21 mouse cellular contexts compared by ENCODE assay signal in genomic region chr3:153312006-153312405, GRCm38 (mm10).
A peak's percentile ranks its signal among the peaks of the same experiment; 100 is the strongest.
DNase-seq lines count a peak whose midpoint lies in the region; ATAC-seq and TF ChIP-seq lines count a peak whose summit lies in the region.
"Had no signal": no experiment of that assay in that cellular context is flagged by ENCODE, and none has a peak within 500 bp of the region (broad histone marks: within the 10 kb centered on the region; RNA-seq: fewer than 3 reads in every experiment).

No protein-coding gene starts in this region.

- DNase-seq in hindbrain, embryonic 11.5 days (ENCODE audit: low spot score) = peak; percentile 19
- peak; percentile 12 for DNase-seq in CD4-positive helper T cell, adult 2 months (ENCODE audit: low read depth, low spot score)
- DNase-seq in MEL (ENCODE audit: low read depth, low spot score) = peak; percentile 54
- peak; percentile 18 for DNase-seq in induced T-regulatory cell, adult 2 months (ENCODE audit: low read depth)
- no peak for DNase-seq in right cerebral cortex, postnatal 36 days (ENCODE audit: low spot score in 2 of 2)
- DNase-seq in testis, postnatal 14 days (ENCODE audit: low spot score) = no peak
- DNase-seq: adrenal gland, postnatal 25 days; cerebellum, adult 18-20 months; cerebellum, postnatal 25 days; forebrain, postnatal 0 days; heart, postnatal 4 days; kidney, adult 18-20 months; kidney, postnatal 14 days; lung, postnatal 14 days; thymus, postnatal 36 days had no signal

- H3K36me3 ChIP-seq in hindbrain, embryonic 11.5 days (ENCODE audit: control insufficient read depth, insufficient read depth, low read length) = no peaks in the 10 kb centered on the region
- H3K36me3 ChIP-seq in hindbrain, embryonic 16.5 days (ENCODE audit: control insufficient read depth, insufficient read depth, low read length) = no peaks in the 10 kb centered on the region
- H3K36me3 ChIP-seq in MEL (ENCODE audit: control insufficient read depth in 1 of 2, insufficient read depth in 2 of 2, low read length in 2 of 2) = peaks cover 0 to 2% of the 10 kb centered on the region in 2 experiments; a peak in 1 of 4 replicates
- H3K36me3 ChIP-seq: heart, embryonic 13.5 days; limb, embryonic 15.5 days; midbrain, embryonic 10.5 days had no signal

- no peaks in the 10 kb centered on the region for H3K79me2 ChIP-seq in MEL (ENCODE audit: control insufficient read depth, insufficient read depth, low read length, poor library complexity)

- no peaks in the 10 kb centered on the region for H3K4me1 ChIP-seq in hindbrain, embryonic 11.5 days (replicated peaks; ENCODE audit: control insufficient read depth, insufficient read depth, low read length)
- H3K4me1 ChIP-seq in hindbrain, embryonic 16.5 days (ENCODE audit: control insufficient read depth, insufficient read depth, low read depth, low read length) = no peaks in the 10 kb centered on the region
- H3K4me1 ChIP-seq in MEL (ENCODE audit: control insufficient read depth in 1 of 2, insufficient read depth in 2 of 2, low read length in 2 of 2) = peaks cover 0 to 3% of the 10 kb centered on the region in 2 experiments; a peak in 1 of 4 replicates
- H3K4me1 ChIP-seq: heart, embryonic 13.5 days; limb, embryonic 15.5 days; midbrain, embryonic 10.5 days had no signal

- ATAC-seq in hindbrain, embryonic 11.5 days (ENCODE audit: low FRiP score) = no peak
- no peak for ATAC-seq in hindbrain, embryonic 16.5 days
- ATAC-seq: forebrain, postnatal 0 days; hindbrain, postnatal 0 days had no signal

- H3K4me2 ChIP-seq in hindbrain, embryonic 11.5 days (replicated peaks; ENCODE audit: low read depth, low read length) = no peak overlapping the region
- no peak overlapping the region for H3K4me2 ChIP-seq in hindbrain, embryonic 16.5 days (ENCODE audit: low read length)
- H3K4me2 ChIP-seq: heart, embryonic 13.5 days; limb, embryonic 15.5 days had no signal

- TF ChIP-seq POLR2A in MEL (IDR thresholded peaks at IDR 0.05; ENCODE audit: control insufficient read depth in 1 of 2, insufficient read depth in 1 of 2, low read depth in 1 of 2, low read length in 2 of 2, poor library complexity in 1 of 2) = no peak

- no peak overlapping the region for H3K4me3 ChIP-seq in hindbrain, embryonic 11.5 days (ENCODE audit: low read depth, low read length)
- H3K4me3 ChIP-seq in hindbrain, embryonic 16.5 days (ENCODE audit: low read length) = no peak overlapping the region
- H3K4me3 ChIP-seq in MEL (ENCODE audit: control insufficient read depth in 1 of 2, insufficient read depth in 1 of 2, low read depth in 2 of 2, low read length in 2 of 2) = no peak overlapping the region
- H3K4me3 ChIP-seq: heart, embryonic 13.5 days; layer of hippocampus, adult 2 months; limb, embryonic 15.5 days; midbrain, embryonic 10.5 days had no signal

- no peak overlapping the region for H3K27ac ChIP-seq in hindbrain, embryonic 11.5 days (ENCODE audit: low read depth, low read length)
- H3K27ac ChIP-seq in hindbrain, embryonic 16.5 days (ENCODE audit: low read depth, low read length) = no peak overlapping the region
- no peak overlapping the region for H3K27ac ChIP-seq in MEL (ENCODE audit: control insufficient read depth, low read depth, low read length)
- H3K27ac ChIP-seq: heart, embryonic 13.5 days; hindbrain, postnatal 0 days; layer of hippocampus, adult 2 months; limb, embryonic 15.5 days; midbrain, embryonic 10.5 days had no signal

- no peaks in the 10 kb centered on the region for H3K27me3 ChIP-seq in hindbrain, embryonic 11.5 days (ENCODE audit: control insufficient read depth, insufficient read depth, low read length)
- no peaks in the 10 kb centered on the region for H3K27me3 ChIP-seq in hindbrain, embryonic 16.5 days (replicated peaks; ENCODE audit: control insufficient read depth, insufficient read depth, low read length)
- no peaks in the 10 kb centered on the region for H3K27me3 ChIP-seq in MEL (ENCODE audit: control insufficient read depth in 1 of 2, insufficient read depth in 2 of 2, low read length in 2 of 2)
- H3K27me3 ChIP-seq: heart, embryonic 13.5 days; limb, embryonic 15.5 days had no signal

- WGBS in hindbrain, embryonic 11.5 days = 88% methylated on average over 3 of the region's 3 CpGs
- 95% methylated on average over 3 of the region's 3 CpGs for WGBS in hindbrain, embryonic 16.5 days

- TF ChIP-seq RAD21 in MEL (IDR thresholded peaks at IDR 0.05; ENCODE audit: low read depth, low read length) = no peak

- no peak for TF ChIP-seq EP300 in MEL (IDR thresholded peaks at IDR 0.05; ENCODE audit: low read depth in 1 of 2, low read length in 2 of 2)

- no peak for TF ChIP-seq CTCF in MEL (IDR thresholded peaks at IDR 0.05 in 2 of 3, conservative IDR thresholded peaks at IDR 0.05 in 1 of 3; ENCODE audit: control insufficient read depth in 1 of 3, insufficient read depth in 1 of 3, low read depth in 2 of 3, low read length in 3 of 3, poor library complexity in 1 of 3, severe bottlenecking in 1 of 3)

- H3K9ac ChIP-seq in hindbrain, embryonic 11.5 days (ENCODE audit: low read depth, low read length) = no peak overlapping the region
- H3K9ac ChIP-seq in hindbrain, embryonic 16.5 days (ENCODE audit: low read depth, low read length) = no peak overlapping the region
- no peak overlapping the region for H3K9ac ChIP-seq in MEL (ENCODE audit: control insufficient read depth, low read depth, low read length, poor library complexity, severe bottlenecking)
- H3K9ac ChIP-seq: forebrain, postnatal 0 days; heart, embryonic 13.5 days; limb, embryonic 15.5 days had no signal

- no peaks in the 10 kb centered on the region for H3K9me3 ChIP-seq in hindbrain, embryonic 11.5 days (ENCODE audit: control insufficient read depth, low read length)
- H3K9me3 ChIP-seq in hindbrain, embryonic 16.5 days (ENCODE audit: control insufficient read depth, low read length) = no peaks in the 10 kb centered on the region
- no peaks in the 10 kb centered on the region for H3K9me3 ChIP-seq in MEL (replicated peaks; ENCODE audit: insufficient read depth, low read length)
- H3K9me3 ChIP-seq: heart, embryonic 13.5 days; limb, embryonic 15.5 days; midbrain, embryonic 10.5 days had no signal

TF ChIP-seq in MEL, 35 proteins besides CTCF, POLR2A, EP300 and RAD21:
- TF ChIP-seq TCF12 (IDR thresholded peaks at IDR 0.05; ENCODE audit: low read depth, low read length) (no peak), NRF1 (IDR thresholded peaks at IDR 0.05; ENCODE audit: insufficient read depth, low read depth, low read length, poor library complexity, severe bottlenecking) (no peak), USF2 (IDR thresholded peaks at IDR 0.05; ENCODE audit: borderline replicate concordance in 1 of 2, insufficient read depth in 1 of 2, low read depth in 1 of 2, low read length in 2 of 2) (peak; percentile 95 to 98), GATA1 (IDR thresholded peaks at IDR 0.05; ENCODE audit: low read depth, low read length) (no peak), ETS1 (IDR thresholded peaks at IDR 0.05; ENCODE audit: low read depth, low read length) (no peak), SIN3A (IDR thresholded peaks at IDR 0.05; ENCODE audit: low read length) (0 out of 2 replicates have a peak, but pooled peaks have one; percentile 45), SMC3 (IDR thresholded peaks at IDR 0.05; ENCODE audit: low read depth, low read length) (no peak), HCFC1 (IDR thresholded peaks at IDR 0.05; ENCODE audit: low read depth, low read length) (peak; percentile 37; the same call in 1 of the 2 replicates), MAX (IDR thresholded peaks at IDR 0.05; ENCODE audit: low read length) (peak; percentile 86), USF1 (IDR thresholded peaks at IDR 0.05; ENCODE audit: low read depth, low read length) (peak; percentile 92), ELF1 (IDR thresholded peaks at IDR 0.05; ENCODE audit: low read depth, low read length) (no peak), ZNF384 (IDR thresholded peaks at IDR 0.05; ENCODE audit: low read depth, low read length) (no peak)
TF ChIP-seq in MEL: peak in this region for 5.

Comparison
In these comparisons a context has a peak if more than half of its experiments do, and no peak if none do; other contexts are left out.
1. DNase-seq: peak in hindbrain, embryonic 11.5 days (single experiment), CD4-positive helper T cell, adult 2 months (single experiment), MEL (single experiment) and induced T-regulatory cell, adult 2 months (single experiment); none in right cerebral cortex, postnatal 36 days (0 of 2) and testis, postnatal 14 days (single experiment).